Mouse (Mus musculus): Measurements from ENCODE around the gene Stk17b.

GRCm38 (mm10) chr1:53748571-53748970 is 36.5 kb downstream of the Stk17b start:
- TF ChIP-seq CTCF (IDR thresholded peaks at IDR 0.05; ENCODE audit: control insufficient read depth, insufficient read depth, low read length) (no peak), POLR2A (IDR thresholded peaks at IDR 0.05; ENCODE audit: borderline replicate concordance, control insufficient read depth, low read depth, low read length) (no peak)
